Mouse (Mus musculus): ENCODE results near the gene 0610037L13Rik. TPM values are rescaled to one million over a fixed set of nuclear protein-coding genes. Genes with fewer than 3 reads are reported as not detected.
A peak's percentile ranks its signal among the peaks of the same experiment; 100 is the strongest.

The 0610037L13Rik gene
- 10 to 100 TPM; 43.6 to 48.4 TPM for total RNA-seq (2021)
- long read RNA-seq, experiment 1, transcript 0610037L13Rik-212 (8 exons, 2,997 nt) = major isoform, 33 of 81 reads
- long read RNA-seq, experiment 1, transcript 0610037L13Rik-207 (7 exons, 1,551 nt) = minor isoform, 27 of 81 reads
- long read RNA-seq, experiment 1, partial matches to known transcripts = 1 of 81 reads
- long read RNA-seq, experiment 1, other reads (novel, unspliced or antisense) = 19 of 81 reads
- long read RNA-seq, experiment 2, transcript 0610037L13Rik-212 (8 exons, 2,997 nt) = major isoform, 32 of 70 reads
- long read RNA-seq, experiment 2, transcript 0610037L13Rik-207 (7 exons, 1,551 nt) = minor isoform, 21 of 70 reads
- long read RNA-seq, experiment 2, partial matches to known transcripts = 1 of 70 reads
- long read RNA-seq, experiment 2, other reads (novel, unspliced or antisense) = 13 of 70 reads

- DNase-seq = peak; percentile 92
Observed at GRCm38 (mm10) chr4:107889731-107890432, at the start of gene 0610037L13Rik. 0610037L13Rik (plus strand) TSS chr4:107889813.

GRCm38 (mm10) chr4:107843687-107844086, 45.9 kb upstream of the 0610037L13Rik start:
- no peak for DNase-seq

- peak; percentile 35 for DNase-seq
Observed at GRCm38 (mm10) chr4:107844971-107845370, 44.6 kb upstream of the 0610037L13Rik start.

- no peak for DNase-seq
Observed at GRCm38 (mm10) chr4:107846795-107847194, 42.8 kb upstream of the 0610037L13Rik start.

GRCm38 (mm10) chr4:107848546-107848945, 41.1 kb upstream of the 0610037L13Rik start:
- DNase-seq = no peak

- DNase-seq = no peak
Observed at GRCm38 (mm10) chr4:107849621-107850020, 40.0 kb upstream of the 0610037L13Rik start.

GRCm38 (mm10) chr4:107850091-107850490, 39.5 kb upstream of the 0610037L13Rik start:
- no peak for DNase-seq

GRCm38 (mm10) chr4:107853333-107853732, 36.3 kb upstream of the 0610037L13Rik start:
- DNase-seq = no peak

GRCm38 (mm10) chr4:107853836-107854235, 35.8 kb upstream of the 0610037L13Rik start:
- no peak for DNase-seq

- no peak for DNase-seq
Observed at GRCm38 (mm10) chr4:107856958-107857686, 32.5 kb upstream of the 0610037L13Rik start.

GRCm38 (mm10) chr4:107858995-107859394, 30.6 kb upstream of the 0610037L13Rik start:
- DNase-seq = no peak

GRCm38 (mm10) chr4:107864866-107865265, 24.7 kb upstream of the 0610037L13Rik start:
- DNase-seq = no peak

GRCm38 (mm10) chr4:107879254-107880050, 10.2 kb upstream of the 0610037L13Rik start, which contains the start of gene Magoh:
Magoh (plus strand) TSS chr4:107879755.
- DNase-seq = peak; percentile 92

- no peak for DNase-seq
Observed at GRCm38 (mm10) chr4:107881631-107882030, 8.0 kb upstream of the 0610037L13Rik start.

- no peak for DNase-seq
Observed at GRCm38 (mm10) chr4:107886371-107886770, 3.2 kb upstream of the 0610037L13Rik start.

GRCm38 (mm10) chr4:107889385-107889730, 255 bp upstream of the 0610037L13Rik start:
- DNase-seq = peak; percentile 21

- no peak for DNase-seq
Observed at GRCm38 (mm10) chr4:107892663-107893062, 3.0 kb downstream of the 0610037L13Rik start.

- no peak for DNase-seq
Observed at GRCm38 (mm10) chr4:107899211-107899927, 9.8 kb downstream of the 0610037L13Rik start.

GRCm38 (mm10) chr4:107900206-107900605, 10.6 kb downstream of the 0610037L13Rik start:
- DNase-seq = no peak

- no peak for DNase-seq
Observed at GRCm38 (mm10) chr4:107904252-107904651, 14.6 kb downstream of the 0610037L13Rik start.

- no peak for DNase-seq
Observed at GRCm38 (mm10) chr4:107906561-107906960, 16.9 kb downstream of the 0610037L13Rik start.
